9 mouse cellular contexts compared by ENCODE assay signal in genomic region chr4:96273907-96274306, GRCm38 (mm10). TPM values are rescaled to one million over a fixed set of nuclear protein-coding genes. Genes with fewer than 3 reads are reported as not detected.
DNase-seq lines count a peak whose midpoint lies in the region; ATAC-seq and TF ChIP-seq lines count a peak whose summit lies in the region.
"Had no signal": no experiment of that assay in that cellular context is flagged by ENCODE, and none has a peak within 500 bp of the region (broad histone marks: within the 10 kb centered on the region; RNA-seq: fewer than 3 reads in every experiment).

No protein-coding gene starts in this region.

- H3K27ac ChIP-seq in layer of hippocampus, adult 2 months, result no peak overlapping the region
- no peak overlapping the region for H3K27ac ChIP-seq in stomach, embryonic 15.5 days

- H3K27me3 ChIP-seq in stomach, embryonic 15.5 days (replicated peaks), result no peaks in the 10 kb centered on the region

- H3K9ac ChIP-seq in stomach, embryonic 15.5 days, result no peak overlapping the region

- no peaks in the 10 kb centered on the region for H3K9me3 ChIP-seq in stomach, embryonic 15.5 days

- peak; percentile 47; the same call in 1 of the 2 replicates for ATAC-seq in stomach, embryonic 15.5 days (ENCODE audit: insufficient read depth, low FRiP score, low read depth)
- ATAC-seq in inflammation-experienced regulatory T-cells, adult 6 months, result no peak

- H3K4me1 ChIP-seq in stomach, embryonic 15.5 days, result no peaks in the 10 kb centered on the region

- peak; percentile 92 for TF ChIP-seq CTCF in layer of hippocampus, adult 2 months (conservative IDR thresholded peaks at IDR 0.05)

- DNase-seq in urinary bladder, postnatal 25 days (ENCODE audit: low spot score), result peak; percentile 20
- DNase-seq in urinary bladder, postnatal 10 days (ENCODE audit: low spot score), result no peak
- DNase-seq in embryo, embryonic 10.5 days (ENCODE audit: low spot score), result peak; percentile 55
- DNase-seq in heart, postnatal 36 days, result peak; percentile 2 to 15
- DNase-seq in layer of hippocampus, adult 2 months (ENCODE audit: low spot score in 2 of 2), result peak; percentile 62 to 69
- peak; percentile 29 for DNase-seq in mesoderm, embryonic 11.5 days (ENCODE audit: low read depth, low spot score)

- no peaks in the 10 kb centered on the region for H3K36me3 ChIP-seq in stomach, embryonic 15.5 days

- no peak overlapping the region for H3K4me2 ChIP-seq in stomach, embryonic 15.5 days

- intact Hi-C loops in heart, postnatal 36 days (cut with DNase I), result loop anchor here (2.0 kb wide), 2 partner anchors 251 to 409 kb away; no protein-coding TSS in a partner anchor

- H3K4me3 ChIP-seq in layer of hippocampus, adult 2 months, result no peak overlapping the region
- no peak overlapping the region for H3K4me3 ChIP-seq in stomach, embryonic 15.5 days (replicated peaks)

RNA-seq across cellular contexts. Expression of gene Cyp2j7, which starts 37.4 kb away (rescaled TPM):
- total RNA-seq in heart, postnatal 36 days (2021), result not detected
- total RNA-seq in layer of hippocampus, adult 2 months (2021), result under 1 TPM in 1 of 2 experiments, not detected in 1; 0.32 TPM
- not detected in 2 replicates for polyA plus RNA-seq in stomach, embryonic 15.5 days (2015; fragmentation: Nextera tagmentation; extraction: Ambion mirVana)
- polyA plus RNA-seq in inflammation-experienced regulatory T-cells, adult 6 months (2017; shearing (Covaris generic)), result not detected
- polyA plus RNA-seq: liver, embryonic 16.5 days had no signal
